Mouse (Mus musculus) neutrophil, adult 5-6 weeks (primary cell): Measurements from ENCODE around the gene Arfgap1. TPM values are rescaled to one million over a fixed set of nuclear protein-coding genes. Genes with fewer than 3 reads are reported as not detected.

ENCODE experiments used
- total RNA-seq: library from RNA; stranded (forward); fragments of 200-1000 nt; gene quantifications from 2 replicates; pipeline ENCODE4 v1.2.3, GENCODE M21; 2017

The Arfgap1 gene
- total RNA-seq, 1 experiment from 2014 or later, result 65.8 TPM

Other genes with a start within 250 kb of the Arfgap1 start
- gene Slc17a9, start 242.0 kb upstream of the Arfgap1 start, total RNA-seq, result 10.2 and 12.1 TPM in 2 replicates
- not detected in 2 replicates for gene Bhlhe23, start 190.3 kb upstream of the Arfgap1 start, total RNA-seq
- gene Ythdf1, start 46.3 kb upstream of the Arfgap1 start, total RNA-seq, result 28.0 and 32.9 TPM in 2 replicates
- gene Birc7, start 38.2 kb upstream of the Arfgap1 start, total RNA-seq, result not detected in 2 replicates
- gene Nkain4, start 12.5 kb upstream of the Arfgap1 start, total RNA-seq, result not detected in 2 replicates
- 1.6 and 3.6 TPM in 2 replicates for gene Col20a1, start 19.3 kb downstream of the Arfgap1 start, total RNA-seq
- not detected in 2 replicates for gene Chrna4, start 76.3 kb downstream of the Arfgap1 start, total RNA-seq
- not detected in 2 replicates for gene Kcnq2, start 168.1 kb downstream of the Arfgap1 start, total RNA-seq
- gene Eef1a2, start 189.8 kb downstream of the Arfgap1 start, total RNA-seq, result not detected in 2 replicates
- 128 and 151 TPM in 2 replicates for gene Ppdpf, start 220.0 kb downstream of the Arfgap1 start, total RNA-seq
- gene Ptk6, start 235.6 kb downstream of the Arfgap1 start, total RNA-seq, result 0.12 and 0.74 TPM in 2 replicates
- gene Srms, start 246.0 kb downstream of the Arfgap1 start, total RNA-seq, result 1.2 and 1.7 TPM in 2 replicates